Mouse (Mus musculus) ES-Bruce4 (cell line): ENCODE results near the gene Foxp1. TPM values are rescaled to one million over a fixed set of nuclear protein-coding genes. Genes with fewer than 3 reads are reported as not detected.

Experiments used
- H3K27ac ChIP-seq: 2 replicates; pipeline ENCODE4 v1.5.1; 2012; ENCODE audit warnings: low read length, inconsistent platforms; ENCODE audit not compliant: insufficient read depth
- H3K27me3 ChIP-seq: 2 replicates; pipeline ENCODE4 v1.6.1; 2012; ENCODE audit warnings: mild to moderate bottlenecking, low read length, inconsistent platforms; ENCODE audit not compliant: control insufficient read depth, poor library complexity, insufficient read depth, severe bottlenecking
- H3K36me3 ChIP-seq: 2 replicates; pipeline ENCODE4 v1.6.1; 2012; ENCODE audit warnings: inconsistent platforms, mild to moderate bottlenecking, low read length, moderate library complexity; ENCODE audit not compliant: control insufficient read depth, poor library complexity, insufficient read depth, severe bottlenecking
- H3K4me1 ChIP-seq: one replicate; pipeline ENCODE4 v1.8.1; 2011; ENCODE audit warnings: low read length; ENCODE audit not compliant: control insufficient read depth, insufficient read depth
- H3K4me3 ChIP-seq: 2 replicates; pipeline ENCODE4 v1.5.1; 2011; ENCODE audit warnings: low read depth, mild to moderate bottlenecking, low read length
- H3K9ac ChIP-seq: 2 replicates; pipeline ENCODE4 v1.6.1; 2012; ENCODE audit warnings: low read depth, mild to moderate bottlenecking, inconsistent platforms; ENCODE audit not compliant: poor library complexity, severe bottlenecking
- H3K9me3 ChIP-seq: replicated peaks from 2 replicates; pipeline ENCODE4 v1.6.1; 2012; ENCODE audit warnings: mild to moderate bottlenecking, low read length, inconsistent platforms; ENCODE audit not compliant: control insufficient read depth, poor library complexity, insufficient read depth, severe bottlenecking
- CTCF ChIP-seq: IDR thresholded peaks from one replicate; pipeline ENCODE4 v1.8.1; 2011; ENCODE audit warnings: low read depth, low read length
- EP300 ChIP-seq: IDR thresholded peaks from 2 replicates; pipeline ENCODE4 v1.6.1; 2011; ENCODE audit warnings: low read depth, low read length; ENCODE audit not compliant: insufficient read depth
- POLR2A ChIP-seq: IDR thresholded peaks from one replicate; pipeline ENCODE4 v1.8.1; 2011; ENCODE audit warnings: low read length; ENCODE audit not compliant: insufficient read depth
- polyA plus RNA-seq: library from polyadenylated mRNA; stranded (reverse); fragments of >200 nt; gene quantifications from 2 replicates; pipeline ENCODE4 v1.2.4, GENCODE M21; 2011; ENCODE audit warnings: low read depth; ENCODE audit not compliant: missing spikeins, insufficient read depth, insufficient read length

The Foxp1 gene
- polyA plus RNA-seq, 1 experiment: 33.5 TPM

GRCm38 (mm10) chr6:99207226-99207885 is 315.2 kb downstream of the Foxp1 start:
- peaks cover 4% of the 10 kb centered on the region for H3K4me1 ChIP-seq

DNA sequence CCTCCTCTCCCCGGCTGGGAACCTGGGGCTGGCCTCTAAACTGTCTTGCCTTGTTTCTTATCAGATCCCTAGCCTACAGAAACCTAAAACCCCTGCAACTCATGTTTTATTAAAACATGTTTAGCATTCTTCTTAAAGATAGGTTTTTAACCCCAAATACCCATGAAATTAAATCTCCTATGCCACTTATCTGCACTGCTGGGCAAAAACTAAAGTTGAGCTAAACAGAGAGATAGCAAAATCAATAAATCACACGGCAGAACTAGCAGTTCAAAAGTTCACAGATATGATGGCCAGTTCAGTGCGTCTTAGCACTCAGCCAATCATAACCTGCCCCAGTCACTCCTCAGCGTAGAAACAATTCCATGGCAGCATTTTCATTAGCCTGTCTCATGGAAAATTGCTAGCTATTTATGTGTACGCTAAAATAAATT is 316.1 kb downstream of the Foxp1 start:
- Histone ChIP-seq H3K36me3 (no peaks in the 10 kb centered on the region), H3K4me1 (peaks cover 4% of the 10 kb centered on the region), H3K9ac (no peak overlapping the region), H3K27ac (no peak overlapping the region), H3K9me3 (no peaks in the 10 kb centered on the region), H3K4me3 (no peak overlapping the region), H3K27me3 (no peaks in the 10 kb centered on the region)
- no peak for TF ChIP-seq EP300

More at GRCm38 (mm10) chr6:99207226-99207885, 315.2 kb downstream of the Foxp1 start:
- no peaks in the 10 kb centered on the region for H3K9me3 ChIP-seq
- no peaks in the 10 kb centered on the region for H3K36me3 ChIP-seq
- H3K27ac ChIP-seq: no peak overlapping the region
- H3K4me3 ChIP-seq: no peak overlapping the region
- no peaks in the 10 kb centered on the region for H3K27me3 ChIP-seq
- no peak for TF ChIP-seq EP300
- H3K9ac ChIP-seq: no peak overlapping the region

DNA sequence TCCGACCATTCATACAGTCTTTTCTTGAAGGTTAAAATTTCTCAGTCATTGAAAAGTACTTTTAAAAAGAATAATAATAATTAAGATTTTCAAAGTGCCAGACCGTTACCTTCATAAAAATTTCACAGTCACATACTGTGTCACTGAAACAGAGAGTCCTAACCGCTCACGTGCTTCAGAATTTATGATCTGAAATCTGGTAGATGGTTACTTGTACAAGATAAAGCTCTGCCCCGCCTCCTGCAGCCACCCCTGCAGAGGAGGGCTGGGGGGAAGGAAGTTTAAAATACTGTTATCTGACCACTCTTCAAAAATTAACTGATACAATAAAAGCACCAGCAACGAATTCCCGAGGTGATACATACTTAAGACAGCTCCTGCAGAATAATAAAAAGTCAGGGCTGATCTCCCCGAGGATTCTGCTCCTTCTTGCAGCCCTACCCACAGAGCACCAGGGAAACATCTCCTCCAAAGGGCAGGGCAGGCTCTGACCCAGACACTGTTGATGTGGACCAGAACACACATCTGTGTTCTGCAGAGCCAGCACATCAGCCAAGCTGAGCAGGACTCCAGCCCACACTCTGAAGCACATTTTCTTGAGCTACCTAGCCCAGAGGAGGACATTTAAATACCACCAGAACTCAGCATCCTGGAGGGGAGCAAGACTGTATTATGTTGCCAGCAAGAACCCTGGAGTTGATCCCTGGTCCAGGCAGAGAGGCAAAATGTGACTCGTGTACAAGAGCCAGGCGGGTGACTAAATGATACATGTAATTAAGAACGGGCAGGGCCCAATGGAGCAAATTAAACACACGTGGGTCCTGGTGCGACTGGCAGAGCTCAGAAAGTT is 316.7 kb downstream of the Foxp1 start:
- no peaks in the 10 kb centered on the region for H3K9me3 ChIP-seq
- TF ChIP-seq POLR2A (no peak), EP300 (no peak), CTCF (no peak)
- no peak overlapping the region for H3K9ac ChIP-seq
- no peak overlapping the region for H3K27ac ChIP-seq
- H3K4me3 ChIP-seq: no peak overlapping the region
- peaks cover 4% of the 10 kb centered on the region for H3K4me1 ChIP-seq
- H3K36me3 ChIP-seq: no peaks in the 10 kb centered on the region
- no peaks in the 10 kb centered on the region for H3K27me3 ChIP-seq

- H3K9me3 ChIP-seq: no peaks in the 10 kb centered on the region
- no peaks in the 10 kb centered on the region for H3K27me3 ChIP-seq
- H3K36me3 ChIP-seq: no peaks in the 10 kb centered on the region
- no peak overlapping the region for H3K27ac ChIP-seq
- no peak overlapping the region for H3K4me3 ChIP-seq
- no peak for TF ChIP-seq EP300
- no peak for TF ChIP-seq CTCF
- TF ChIP-seq POLR2A: no peak
- H3K9ac ChIP-seq: no peak overlapping the region
- peaks cover 4% of the 10 kb centered on the region for H3K4me1 ChIP-seq
Observed at GRCm38 (mm10) chr6:99204780-99205586, 317.5 kb downstream of the Foxp1 start.

DNA sequence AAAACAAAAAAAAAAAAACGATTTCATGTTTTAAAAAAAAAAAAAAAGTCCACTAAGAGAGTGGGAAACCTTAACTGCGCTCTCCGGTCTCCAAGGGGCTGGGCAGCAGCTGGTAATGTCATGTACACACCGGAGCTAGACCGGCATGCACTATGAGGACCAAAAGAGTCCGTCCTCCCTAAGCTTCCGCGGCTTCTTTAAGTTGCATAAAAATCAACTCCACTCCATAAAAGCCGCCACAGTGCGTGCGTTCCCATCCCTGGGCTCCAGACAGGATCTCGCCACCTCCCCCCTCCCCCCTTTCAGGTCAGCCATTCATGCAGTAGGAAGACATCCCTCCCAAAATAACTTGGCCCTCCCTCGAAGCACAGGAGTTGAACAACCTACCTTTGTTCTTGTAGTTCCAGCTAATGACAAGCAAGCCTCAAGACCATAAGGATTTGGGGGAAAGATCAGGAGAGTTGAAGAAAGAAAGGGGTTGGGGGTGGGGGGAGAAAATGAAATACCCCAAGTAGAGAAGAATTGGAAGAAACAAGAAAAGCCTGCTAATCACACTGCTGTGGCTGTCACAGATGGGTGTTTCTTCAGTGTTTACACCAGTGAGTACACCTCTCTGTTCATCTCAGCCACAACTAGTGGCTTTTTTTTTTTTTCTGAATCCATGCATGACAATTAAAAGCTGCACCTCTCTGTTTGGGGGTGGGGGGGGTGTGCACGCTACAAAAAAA is 318.3 kb downstream of the Foxp1 start:
- no peak overlapping the region for H3K27ac ChIP-seq

More for the DNA sequence above, 318.3 kb downstream of the Foxp1 start:
- H3K27me3 ChIP-seq: no peaks in the 10 kb centered on the region
- H3K9ac ChIP-seq: no peak overlapping the region
- no peak overlapping the region for H3K4me3 ChIP-seq
- peaks cover 4% of the 10 kb centered on the region for H3K4me1 ChIP-seq
- H3K9me3 ChIP-seq: no peaks in the 10 kb centered on the region
- TF ChIP-seq EP300 (no peak), CTCF (no peak), POLR2A (no peak)
- H3K36me3 ChIP-seq: no peaks in the 10 kb centered on the region
